Mouse (Mus musculus) heart, postnatal 14 days (tissue): ENCODE results near the gene Ifi205. TPM values are rescaled to one million over a fixed set of nuclear protein-coding genes. Genes with fewer than 3 reads are reported as not detected.

Source experiments
- DNase-seq, 2 experiments: peaks; one replicate each; pipeline ENCODE4 v3.0.0; 2021 to 2022
- intact Hi-C: fragments of 180-260 bp; cut with DNase I; formaldehyde crosslinking; loops from one replicate; pipeline ENCODE4 v1.15.1; 2025
- total RNA-seq, 2 experiments: library from RNA; stranded (reverse); gene quantifications; 2 replicates each; pipeline ENCODE4 v1.2.3; 2021

Ifi205 gene
- total RNA-seq, 2 experiments from 2014 or later: 1.6 to 1.9 TPM

DNA sequence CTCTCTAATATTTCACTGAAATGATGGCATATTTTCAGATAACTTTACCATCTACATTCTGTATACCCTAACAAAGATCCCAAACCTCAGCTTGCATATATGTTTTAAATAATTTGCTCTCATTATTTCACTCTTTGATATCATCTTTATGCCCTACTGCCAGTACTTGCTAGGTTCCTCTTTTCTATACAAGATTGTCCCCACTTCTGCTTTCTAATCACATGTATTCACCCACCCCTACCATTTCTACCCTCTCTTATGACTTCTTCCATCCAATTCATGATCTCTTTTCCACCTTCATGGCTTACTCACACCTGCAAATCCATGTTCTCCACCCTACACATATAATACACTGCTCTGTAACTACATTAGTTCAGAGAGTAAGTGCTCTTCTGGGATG, 54.0 kb downstream of the Ifi205 start:
- DNase-seq: no peak
- intact Hi-C loops: no loop called here

DNA sequence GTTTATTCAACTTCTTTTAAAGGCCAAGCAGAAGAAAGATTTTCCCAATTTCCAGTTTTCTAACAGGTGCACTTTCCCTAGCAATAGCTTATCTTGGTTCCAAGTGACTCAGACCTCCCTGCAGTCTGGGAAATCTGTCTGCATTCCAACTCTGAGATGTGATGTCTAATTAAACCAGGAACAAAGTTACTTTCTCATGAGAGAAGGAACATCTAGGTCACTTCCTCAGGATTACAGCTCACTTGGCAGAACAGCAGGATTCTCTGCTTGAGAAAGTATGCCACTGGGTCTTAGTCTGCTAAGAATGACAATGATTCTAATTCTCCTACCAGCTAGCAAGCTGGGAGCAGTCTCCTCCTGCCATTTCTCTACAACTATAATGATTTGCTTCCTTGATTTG, 58.5 kb downstream of the Ifi205 start:
- intact Hi-C loops: no loop called here
- DNase-seq: peak in 1 of 2 experiments; percentile 5

Other genes with a start within 250 kb of the Ifi205 start
- gene Ifi211, start 118.8 kb downstream of the Ifi205 start, total RNA-seq: 1 to 10 TPM in 1 of 2 experiments, under 1 TPM in 1; 0.86 to 1.6 TPM
- 10 to 100 TPM; 14.9 to 16.9 TPM for gene Mndal, start 89.3 kb downstream of the Ifi205 start, total RNA-seq
- gene Ifi203, start 89.1 kb downstream of the Ifi205 start, total RNA-seq: 10 to 100 TPM; 12.4 to 15.4 TPM
- gene Ifi202b, start 49.1 kb downstream of the Ifi205 start, total RNA-seq: not detected
- gene Olfr433, start 8.9 kb upstream of the Ifi205 start, total RNA-seq: not detected
- not detected for gene Olfr432, start 17.4 kb upstream of the Ifi205 start, total RNA-seq
- gene Olfr430, start 34.8 kb upstream of the Ifi205 start, total RNA-seq: not detected
- gene Olfr429, start 52.5 kb upstream of the Ifi205 start, total RNA-seq: not detected
- gene Olfr427, start 65.1 kb upstream of the Ifi205 start, total RNA-seq: not detected
- gene Olfr231, start 89.4 kb upstream of the Ifi205 start, total RNA-seq: not detected
- gene Olfr424, start 99.7 kb upstream of the Ifi205 start, total RNA-seq: not detected
- gene Olfr420, start 123.8 kb upstream of the Ifi205 start, total RNA-seq: not detected
- 10 to 100 TPM; 14.0 to 15.5 TPM for gene Spta1, start 141.0 kb upstream of the Ifi205 start, total RNA-seq
- gene Olfr419, start 220.3 kb upstream of the Ifi205 start, total RNA-seq: not detected